Mouse (Mus musculus): ENCODE measurements at regions not wholly inside any gene's neighbourhood (a gene's known extent, or its start where the extent isn't known, plus 50 kb on each side); places are given as distances from the start of the nearest gene placed in this dataset.

GRCm38 (mm10) chr8:89604461-89604860 is 560.5 kb upstream of the Sall1 start:
- no peak for TF ChIP-seq POLR2A (IDR thresholded peaks at IDR 0.05; ENCODE audit: low read depth, low read length)
- TF ChIP-seq CTCF (IDR thresholded peaks at IDR 0.05; ENCODE audit: extremely low read depth, insufficient read depth, insufficient read length, insufficient replicate concordance), result no peak
